Mouse (Mus musculus) cerebellum, adult 2 months (tissue): Measurements from ENCODE around the gene Slc25a43. TPM values are rescaled to one million over a fixed set of nuclear protein-coding genes. Genes with fewer than 3 reads are reported as not detected.

ENCODE experiments used
- DNase-seq, 2 experiments: peaks; one replicate each; pipeline ENCODE4 v3.0.0; 2021
- H3K27ac ChIP-seq: fragments of 200-500 bp; 2 replicates; pipeline ENCODE4 v1.5.1; 2012; ENCODE audit warnings: low read length, control low read depth, inconsistent platforms; ENCODE audit not compliant: insufficient read depth
- H3K27me3 ChIP-seq: fragments of 200-500 bp; 2 replicates; pipeline ENCODE4 v1.6.1; 2012; ENCODE audit warnings: inconsistent platforms, mild to moderate bottlenecking, low read length, moderate library complexity; ENCODE audit not compliant: control insufficient read depth, insufficient read depth
- H3K4me1 ChIP-seq: fragments of 200-500 bp; 2 replicates; pipeline ENCODE4 v1.6.1; 2011; ENCODE audit warnings: low read length; ENCODE audit not compliant: control insufficient read depth, insufficient read depth
- H3K4me3 ChIP-seq: fragments of 200-500 bp; replicated peaks from 2 replicates; pipeline ENCODE3; 2011; ENCODE audit warnings: mild to moderate bottlenecking, low read depth, low read length, control low read depth; ENCODE audit not compliant: insufficient read depth
- CTCF ChIP-seq: fragments of 200-500 bp; IDR thresholded peaks from 2 replicates; pipeline ENCODE4 v1.5.1; 2011; ENCODE audit warnings: low read depth, mild to moderate bottlenecking, control low read depth, low read length, moderate library complexity, borderline replicate concordance; ENCODE audit not compliant: insufficient read depth
- POLR2A ChIP-seq: fragments of 200-500 bp; IDR thresholded peaks from 2 replicates; pipeline ENCODE4 v1.6.1; 2011; ENCODE audit warnings: low read length, control low read depth, borderline replicate concordance; ENCODE audit not compliant: insufficient read depth
- whole genome bisulfite sequencing: fragments of 180-500 bp; shearing (Covaris S2); methylation state at CpG from one replicate; pipeline ENCODE4 v1.1.7; 2018; 5-methylcytosine and 5-hydroxymethylcytosine counted together
- polyA plus RNA-seq: library from polyadenylated mRNA; depleted of rRNA; stranded (reverse); fragments of >200 nt; gene quantifications from 2 replicates; pipeline ENCODE4 v1.2.3, GENCODE M21; 2012; rRNA removed

Gene Slc25a43
- polyA plus RNA-seq, 1 experiment = 0.54 TPM

DNA sequence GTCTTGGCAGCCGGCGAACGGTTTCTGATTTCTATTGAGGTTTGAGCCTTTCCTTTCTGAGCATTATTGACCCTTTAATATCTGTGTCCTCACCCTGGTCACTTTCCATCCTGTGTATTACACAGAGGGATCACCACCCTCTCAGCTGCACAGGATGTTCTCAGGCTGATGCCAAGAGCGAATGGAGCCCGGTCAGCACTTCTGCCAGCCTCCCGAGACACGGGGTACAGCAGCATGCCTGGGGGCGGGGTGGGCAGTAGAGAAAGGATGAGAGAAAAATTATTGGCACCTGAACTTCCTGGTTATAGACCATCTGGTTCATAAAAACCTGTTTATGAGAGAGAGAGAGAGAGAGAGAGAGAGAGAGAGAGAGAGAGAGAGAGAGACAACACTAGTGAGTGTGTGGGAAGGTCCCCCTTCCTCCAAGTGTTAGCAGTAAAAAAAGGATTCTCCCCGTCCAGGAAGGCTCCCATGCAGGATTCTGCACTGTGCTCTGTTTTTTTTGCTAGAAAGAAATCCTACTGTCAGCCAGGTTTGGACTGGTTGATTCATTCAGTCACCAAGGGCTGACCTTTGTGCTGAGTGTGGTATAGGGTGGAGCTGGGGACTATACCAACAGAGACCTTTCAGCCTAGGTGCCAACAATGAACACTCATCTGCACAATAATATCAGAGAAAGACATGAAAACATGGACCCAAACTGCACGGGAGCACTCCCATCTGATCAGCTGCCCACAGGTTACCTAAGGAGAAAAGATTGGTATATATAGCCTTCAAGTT, 80.7 kb downstream of the Slc25a43 start:
- TF ChIP-seq CTCF (no peak), POLR2A (no peak)
- Histone ChIP-seq H3K4me1 (no peaks in the 10 kb centered on the region), H3K4me3 (no peak overlapping the region), H3K27me3 (no peaks in the 10 kb centered on the region), H3K27ac (no peak overlapping the region)
- no peak for DNase-seq
- 58% methylated on average over 10 of the region's 10 CpGs for WGBS

DNA sequence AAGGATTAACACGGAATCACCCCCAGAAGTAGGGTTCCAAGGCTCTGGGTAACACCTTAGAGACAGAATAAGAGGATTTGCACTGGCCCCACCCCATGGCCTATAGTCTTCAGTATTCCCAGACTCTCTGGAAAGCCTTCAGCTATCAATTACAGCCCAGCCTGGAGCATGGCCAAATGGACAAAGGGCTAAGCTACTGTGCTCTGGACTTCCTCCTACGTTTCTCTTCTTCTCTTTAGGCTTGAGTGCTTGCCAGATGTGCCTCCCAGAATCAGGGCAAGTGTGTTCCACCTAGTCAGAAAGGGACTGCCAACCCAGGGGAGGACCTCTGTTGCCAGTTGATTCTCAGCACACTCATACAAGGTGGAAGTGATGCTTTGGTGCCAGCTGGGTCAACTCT, 81.6 kb downstream of the Slc25a43 start:
- no peaks in the 10 kb centered on the region for H3K4me1 ChIP-seq
- no peaks in the 10 kb centered on the region for H3K27me3 ChIP-seq
- 40% methylated on average over 2 of the region's 2 CpGs for WGBS
- no peak overlapping the region for H3K4me3 ChIP-seq
- no peak for DNase-seq
- TF ChIP-seq POLR2A (no peak), CTCF (no peak)
- H3K27ac ChIP-seq = no peak overlapping the region

Other genes starting within 250 kb of the Slc25a43 start
- 159 and 168 TPM in 2 replicates for gene Pgrmc1, start 145.5 kb upstream of the Slc25a43 start, polyA plus RNA-seq
- 9.7 and 10.0 TPM in 2 replicates for gene Akap17b, start 98.3 kb upstream of the Slc25a43 start, polyA plus RNA-seq
- gene Slc25a5, start 52.0 kb downstream of the Slc25a43 start, polyA plus RNA-seq = 684 and 752 TPM in 2 replicates
- 39.8 and 41.1 TPM in 2 replicates for gene Ube2a, start 130.2 kb downstream of the Slc25a43 start, polyA plus RNA-seq
- gene C330007P06Rik, start 130.5 kb downstream of the Slc25a43 start, polyA plus RNA-seq = 28.8 and 30.2 TPM in 2 replicates
- 21.4 and 24.3 TPM in 2 replicates for gene Nkrf, start 159.2 kb downstream of the Slc25a43 start, polyA plus RNA-seq
- gene Sept6, start 248.1 kb downstream of the Slc25a43 start, polyA plus RNA-seq = 58.9 and 59.5 TPM in 2 replicates